Mouse (Mus musculus): ENCODE measurements around the gene Nploc4.

GRCm38 (mm10) chr11:120349986-120350702 is 87.4 kb downstream of the Nploc4 start:
- TF ChIP-seq POLR2A (IDR thresholded peaks at IDR 0.05; ENCODE audit: extremely low read depth, insufficient read depth, low read length), result peak; percentile 40; the same call in 1 of the 2 replicates
- no peak for TF ChIP-seq CTCF (IDR thresholded peaks at IDR 0.05; ENCODE audit: low read depth, low read length)
